Mouse (Mus musculus) embryonic fibroblast, embryonic 13.5 days (primary cell): Measurements from ENCODE around the gene Adgrb3.

ENCODE experiments used
- CTCF ChIP-seq: IDR thresholded peaks from 2 replicates; pipeline ENCODE4 v1.5.1; 2011; ENCODE audit warnings: mild to moderate bottlenecking, control low read depth, low read length, moderate library complexity, borderline replicate concordance; ENCODE audit not compliant: insufficient read depth
- POLR2A ChIP-seq: IDR thresholded peaks from 2 replicates; pipeline ENCODE4 v1.6.1; 2011; ENCODE audit warnings: low read depth, mild to moderate bottlenecking, control low read depth, low read length, moderate library complexity

DNA sequence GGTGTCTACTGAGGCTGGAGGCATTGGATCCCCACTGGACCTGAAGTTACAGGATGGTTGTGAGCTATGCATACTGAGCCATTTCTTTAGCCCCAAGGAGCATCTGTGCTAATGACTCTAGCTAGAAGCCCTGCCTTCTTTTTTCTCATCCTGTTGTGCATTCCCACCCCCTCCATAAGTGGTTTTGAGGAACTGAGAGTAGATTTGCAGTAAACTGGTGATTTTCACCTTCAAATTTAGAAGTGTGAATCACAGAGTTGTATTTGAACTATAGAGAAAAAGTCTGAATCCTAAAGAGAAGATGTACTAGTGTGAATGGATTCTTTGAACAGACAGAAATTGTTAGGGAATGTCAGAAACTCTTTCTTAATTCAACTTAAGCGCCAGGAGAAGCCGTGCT lies 750.1 kb downstream of the Adgrb3 start:
- TF ChIP-seq POLR2A (no peak), CTCF (no peak)
